Mouse (Mus musculus) adrenal gland (tissue): Measurements from ENCODE around the gene Igfals.

ENCODE experiments used
- intact Hi-C: fragments of 180-260 bp; cut with DNase I; formaldehyde crosslinking; loops from one replicate; pipeline ENCODE4 v1.15.1; 2025
- long read RNA-seq, 2 experiments: library from polyadenylated mRNA; unstranded; transcript quantifications; one replicate each; pipeline ENCODE4 v2.0.0; 2020; ENCODE audit warnings: borderline replicate concordance in 1 of 2; ENCODE audit not compliant: insufficient replicate concordance in 1 of 2

The Igfals gene
- long read RNA-seq, experiment 1 = 0 reads
- long read RNA-seq, experiment 2 = 0 reads

DNA sequence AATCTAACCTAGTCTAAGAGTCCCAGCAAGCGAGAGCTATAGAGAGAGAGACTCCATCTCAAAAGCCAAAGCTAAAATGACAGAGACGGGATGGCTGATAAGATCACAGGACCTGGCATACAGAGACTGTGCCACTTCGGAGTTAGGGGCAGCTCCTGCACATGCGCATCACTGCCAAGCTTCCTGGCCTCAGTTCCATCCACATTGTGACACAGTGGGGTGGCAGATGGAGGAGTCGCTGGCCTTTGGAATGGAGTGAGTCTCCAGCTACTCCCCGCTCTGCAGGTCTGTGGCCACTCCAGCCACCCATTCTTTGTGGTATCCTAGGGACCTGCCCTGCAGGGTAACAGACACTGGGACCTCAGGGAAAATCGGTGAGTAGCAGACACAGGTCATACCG, at the start of gene Igfals:
Gene Igfals, plus strand, starts transcription at position 222 of the 400 bp plus-strand sequence.
- intact Hi-C loops = no loop called here

DNA sequence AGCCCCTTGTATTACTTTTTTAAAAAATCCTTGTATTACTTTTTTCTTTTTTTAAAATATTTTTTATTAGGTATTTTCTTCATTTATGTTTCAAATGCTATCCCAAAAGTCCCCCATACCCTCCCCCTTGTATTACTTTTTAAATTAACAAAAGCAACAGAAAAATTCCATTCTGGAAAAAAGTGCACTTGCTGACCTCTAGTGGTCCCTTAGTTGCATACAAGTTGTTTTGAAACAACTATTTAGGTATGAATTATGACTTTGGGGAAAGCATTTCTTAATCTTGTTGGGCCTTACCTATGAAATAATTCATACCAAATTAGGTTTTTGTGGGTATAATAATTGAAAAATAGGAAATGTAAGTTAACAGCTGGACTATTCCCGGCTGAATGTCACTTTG, 48.3 kb upstream of the Igfals start:
- intact Hi-C loops = loop anchor here (2.0 kb wide), 1 partner anchor 71 kb away; no protein-coding TSS in a partner anchor

DNA sequence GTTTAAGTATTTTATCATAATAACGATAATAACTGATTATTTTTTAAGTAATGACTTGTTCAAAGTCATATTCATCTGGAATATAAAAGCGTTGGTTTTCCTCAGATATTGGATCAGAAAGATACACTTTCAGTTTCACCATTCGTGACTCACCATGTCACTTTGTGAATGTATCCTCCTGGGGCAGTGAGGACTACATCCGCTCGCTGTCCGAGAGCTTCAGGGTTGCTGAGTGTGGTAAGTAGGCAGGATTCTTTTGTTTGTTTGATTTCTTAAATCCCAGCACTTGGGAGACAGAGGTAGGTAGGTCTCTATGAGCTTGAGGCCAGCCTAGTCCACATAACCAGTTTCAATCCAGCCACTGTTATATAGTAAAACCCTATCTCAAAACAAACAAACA, 47.6 kb upstream of the Igfals start:
- intact Hi-C loops = loop anchor here (2.0 kb wide), 1 partner anchor 81 kb away; the partner anchor contains the start of gene Msrb1

DNA sequence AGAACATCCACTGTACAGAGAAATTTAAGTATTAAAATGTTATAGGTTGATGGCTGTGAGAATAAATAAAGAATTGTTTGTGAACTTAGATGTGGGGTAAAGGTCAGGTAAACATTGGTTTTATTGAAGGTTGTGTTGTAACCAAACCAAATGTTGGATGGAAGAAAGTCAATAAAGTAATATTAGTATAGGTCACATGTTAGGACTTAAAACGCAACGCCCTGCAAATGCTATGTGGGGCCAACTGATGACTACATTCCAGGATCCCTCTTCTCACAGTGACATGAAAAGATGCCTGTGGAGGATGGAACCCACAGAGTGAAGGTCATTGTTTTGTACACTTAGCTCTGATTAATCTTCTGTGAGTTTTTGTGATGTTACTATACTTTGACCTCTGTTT, 46.3 kb upstream of the Igfals start:
- intact Hi-C loops = loop anchor here (2.0 kb wide), 1 partner anchor 83 kb away; the partner anchor contains the start of gene Msrb1

DNA sequence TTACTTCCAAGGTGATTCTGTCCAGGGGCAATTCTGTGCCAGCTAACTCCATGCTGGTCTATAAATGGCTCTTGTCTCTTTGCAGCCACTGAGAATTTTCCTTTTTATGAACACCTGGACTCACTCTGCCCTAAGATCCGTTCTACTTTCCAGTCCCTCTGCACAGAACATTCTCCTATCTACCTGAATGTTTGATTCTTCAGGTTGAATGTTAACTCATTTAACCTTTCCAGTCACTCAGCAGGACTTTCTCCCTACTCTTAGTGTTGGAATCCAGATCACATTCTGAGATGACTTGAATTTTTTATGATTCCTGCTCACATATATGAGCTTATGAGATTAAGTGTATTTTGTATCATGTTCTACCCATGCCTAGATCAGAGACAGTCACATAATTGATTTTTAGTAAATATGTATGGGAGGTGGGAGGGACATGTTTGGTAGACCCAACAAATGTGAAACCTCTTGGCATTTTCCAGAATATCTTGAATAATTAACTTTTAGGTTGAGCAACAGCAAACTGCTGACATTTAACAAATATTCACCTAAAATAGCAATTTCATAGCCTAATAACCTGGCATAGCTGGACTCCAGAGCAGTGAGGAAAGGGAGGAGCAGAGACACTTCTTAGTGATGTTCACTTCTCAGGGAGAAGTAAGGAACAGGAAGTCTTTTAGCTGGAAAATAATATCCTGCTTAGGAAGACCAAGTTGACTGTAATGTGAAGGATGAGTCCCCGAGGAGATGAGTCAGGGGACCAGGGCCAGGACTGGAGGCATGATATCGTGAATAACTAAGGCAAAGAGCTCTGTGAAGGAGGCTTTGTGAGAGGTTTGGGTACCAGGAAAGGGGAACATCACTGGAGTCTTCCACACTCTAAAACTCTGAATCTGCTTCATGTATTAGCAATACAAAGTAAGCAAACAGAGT, 44.2 kb upstream of the Igfals start:
- intact Hi-C loops = no loop called here

DNA sequence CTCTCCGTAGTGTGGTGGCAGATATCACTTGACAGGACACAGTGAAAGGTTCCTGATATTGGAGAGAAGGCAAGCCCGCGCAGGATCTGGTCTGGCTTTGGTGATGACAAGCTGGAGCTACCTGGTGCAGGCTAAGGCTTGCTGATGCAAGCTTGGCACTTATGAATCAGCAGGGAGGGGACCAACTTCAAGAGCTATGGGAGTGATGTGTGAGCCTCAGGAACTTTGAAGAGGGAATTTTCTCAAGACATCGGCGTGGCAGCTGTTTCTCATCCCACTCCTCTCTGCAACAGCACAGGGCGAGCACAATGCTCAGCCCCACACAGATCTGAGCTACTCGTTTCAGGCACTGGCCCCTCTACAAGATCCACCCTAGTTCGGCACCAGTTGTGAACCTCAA, 26.0 kb upstream of the Igfals start, which contains the start of gene Hagh:
Gene Hagh, plus strand, starts transcription at position 302 of the 400 bp plus-strand sequence.
- intact Hi-C loops = loop anchor here (5.0 kb wide), 1 partner anchor 37 kb away; no protein-coding TSS in a partner anchor

DNA sequence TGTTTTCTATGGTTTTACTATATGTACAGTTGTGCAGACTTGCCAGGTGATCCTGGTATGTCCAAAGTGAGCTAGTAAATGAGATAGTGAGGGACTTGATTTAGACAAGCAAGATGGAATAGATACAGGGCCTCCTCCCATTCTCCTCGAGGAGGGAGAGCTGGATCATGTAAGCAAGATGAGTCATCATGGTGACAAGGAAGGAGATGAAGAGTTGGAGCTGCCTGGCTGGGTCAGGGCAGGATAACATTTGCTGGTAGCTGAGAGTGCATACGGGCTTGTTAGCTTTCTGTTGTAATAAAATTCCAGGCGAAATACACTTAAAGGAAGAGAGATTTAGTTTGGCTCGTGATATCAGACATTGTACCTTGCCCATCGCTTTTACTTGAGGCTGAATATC, 25.5 kb upstream of the Igfals start:
- intact Hi-C loops = loop anchor here (5.0 kb wide), 1 partner anchor 37 kb away; no protein-coding TSS in a partner anchor

DNA sequence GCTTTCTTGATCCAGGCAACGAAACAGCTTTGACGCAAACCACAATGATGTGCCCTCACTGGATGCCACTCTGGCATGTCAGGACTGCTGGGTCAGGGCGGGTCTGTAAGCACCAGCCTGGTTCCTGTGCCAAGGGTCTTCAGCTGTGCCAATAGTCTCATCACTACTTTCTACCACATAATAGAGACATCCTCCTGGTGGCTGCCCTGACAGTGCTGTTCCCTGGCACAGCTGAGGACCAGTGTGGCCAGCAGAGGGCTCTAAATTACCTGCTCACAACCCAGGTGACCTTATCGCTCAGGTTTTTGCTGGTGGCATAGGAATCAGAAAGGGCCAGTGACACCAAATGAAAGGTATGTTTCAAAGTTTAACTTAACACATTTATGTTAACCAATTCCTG, 24.7 kb upstream of the Igfals start:
- intact Hi-C loops = loop anchor here (5.0 kb wide), 1 partner anchor 36 kb away; no protein-coding TSS in a partner anchor

DNA sequence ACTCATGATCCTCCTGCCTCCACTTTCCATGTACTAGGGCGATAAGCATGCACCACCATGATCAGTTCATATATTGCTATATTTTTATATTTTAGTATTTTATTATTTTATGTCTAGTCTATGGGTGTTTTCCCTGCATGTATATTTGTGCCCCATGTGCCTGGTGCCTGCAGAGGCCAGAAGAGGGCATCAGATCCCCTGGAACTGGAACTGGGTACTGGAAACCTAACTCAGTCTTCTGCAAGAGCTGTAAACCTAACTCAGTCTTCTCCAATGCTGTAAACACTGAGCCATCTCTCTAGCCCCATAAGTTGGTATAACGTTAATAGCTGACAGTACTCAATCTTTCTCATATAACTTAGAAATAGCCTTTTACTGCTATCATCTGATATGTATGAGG, 23.2 kb upstream of the Igfals start:
- intact Hi-C loops = loop anchor here (5.0 kb wide), 1 partner anchor 35 kb away; no protein-coding TSS in a partner anchor

DNA sequence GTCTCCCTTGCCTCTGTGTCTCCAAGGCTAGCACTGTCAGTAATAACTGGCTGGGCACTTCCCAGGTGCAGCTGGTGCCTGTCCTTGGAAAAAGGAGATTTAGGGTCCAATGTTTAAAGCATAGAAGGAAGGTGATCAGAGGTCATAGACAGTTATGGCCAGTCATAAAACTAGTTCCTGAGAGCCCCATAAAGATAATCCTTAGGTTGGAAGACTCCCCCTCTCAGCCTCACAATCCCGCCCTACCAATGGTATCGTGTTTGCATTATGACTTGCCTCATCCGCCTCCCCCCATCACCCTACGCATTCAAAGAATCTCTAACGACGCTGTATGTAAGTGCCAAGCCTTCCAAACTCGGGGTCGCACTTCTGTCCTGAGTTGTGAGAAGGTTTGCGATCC, 21.3 kb upstream of the Igfals start:
- intact Hi-C loops = loop anchor here (5.0 kb wide), 1 partner anchor 33 kb away; no protein-coding TSS in a partner anchor

DNA sequence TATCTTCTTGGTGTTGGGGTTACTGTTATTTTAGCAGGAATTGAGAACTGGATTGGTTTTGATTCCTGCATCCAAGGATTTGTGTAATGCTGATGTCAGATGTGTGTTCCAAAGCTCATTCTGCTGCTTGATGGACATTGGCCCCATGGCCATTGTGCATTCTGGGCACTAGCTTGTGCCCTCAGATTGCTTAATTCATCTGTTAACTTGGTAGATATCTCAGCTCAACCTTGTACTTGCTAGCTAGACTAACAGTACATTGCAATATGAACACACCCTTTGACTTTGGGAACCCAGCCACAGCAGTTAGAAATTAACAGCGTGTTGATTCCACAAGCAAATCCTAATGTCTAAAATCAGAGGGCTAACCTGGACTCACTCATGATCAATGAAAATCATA, 18.4 kb upstream of the Igfals start:
- intact Hi-C loops = no loop called here

DNA sequence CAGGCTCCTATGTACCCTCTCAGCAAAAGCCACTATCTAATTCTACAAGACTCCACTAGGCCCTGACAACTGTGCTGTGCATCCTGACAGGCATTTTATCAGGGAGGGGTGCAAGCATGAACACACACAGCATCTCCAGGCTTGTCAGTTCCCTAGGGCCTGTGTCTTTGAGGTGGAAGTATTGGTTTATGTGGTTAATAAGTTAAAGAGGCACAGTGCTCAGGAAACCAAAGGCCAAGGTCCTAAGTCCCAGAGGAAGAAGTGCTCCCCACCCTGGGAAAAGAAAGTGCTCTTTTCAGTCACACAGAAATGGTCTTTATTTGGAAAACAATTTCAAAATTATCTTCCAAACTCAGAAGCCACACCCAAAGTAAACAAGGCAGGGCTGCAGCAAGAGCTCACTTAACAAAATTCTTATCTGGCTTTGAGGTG, 17.2 kb upstream of the Igfals start:
- intact Hi-C loops = no loop called here

DNA sequence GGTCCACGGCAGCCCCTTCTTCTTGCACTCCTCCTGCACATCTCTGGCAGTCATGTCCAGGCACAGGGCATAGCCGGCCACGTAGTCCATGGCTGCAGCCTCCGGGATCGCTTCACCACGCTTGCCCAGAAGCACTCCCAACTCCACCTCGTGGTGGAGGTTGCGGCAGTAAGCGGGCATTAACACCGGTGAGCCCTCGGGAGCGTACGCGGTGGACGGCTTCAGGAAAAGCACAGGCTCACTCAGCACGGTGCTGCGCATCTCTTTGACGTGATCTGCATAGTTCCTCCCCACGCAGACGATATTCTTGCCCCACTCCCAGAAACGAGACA, 16.1 kb upstream of the Igfals start:
- intact Hi-C loops = loop anchor here (5.0 kb wide), 1 partner anchor 38 kb away; the partner anchor contains the start of genes Nubp2 and Spsb3

DNA sequence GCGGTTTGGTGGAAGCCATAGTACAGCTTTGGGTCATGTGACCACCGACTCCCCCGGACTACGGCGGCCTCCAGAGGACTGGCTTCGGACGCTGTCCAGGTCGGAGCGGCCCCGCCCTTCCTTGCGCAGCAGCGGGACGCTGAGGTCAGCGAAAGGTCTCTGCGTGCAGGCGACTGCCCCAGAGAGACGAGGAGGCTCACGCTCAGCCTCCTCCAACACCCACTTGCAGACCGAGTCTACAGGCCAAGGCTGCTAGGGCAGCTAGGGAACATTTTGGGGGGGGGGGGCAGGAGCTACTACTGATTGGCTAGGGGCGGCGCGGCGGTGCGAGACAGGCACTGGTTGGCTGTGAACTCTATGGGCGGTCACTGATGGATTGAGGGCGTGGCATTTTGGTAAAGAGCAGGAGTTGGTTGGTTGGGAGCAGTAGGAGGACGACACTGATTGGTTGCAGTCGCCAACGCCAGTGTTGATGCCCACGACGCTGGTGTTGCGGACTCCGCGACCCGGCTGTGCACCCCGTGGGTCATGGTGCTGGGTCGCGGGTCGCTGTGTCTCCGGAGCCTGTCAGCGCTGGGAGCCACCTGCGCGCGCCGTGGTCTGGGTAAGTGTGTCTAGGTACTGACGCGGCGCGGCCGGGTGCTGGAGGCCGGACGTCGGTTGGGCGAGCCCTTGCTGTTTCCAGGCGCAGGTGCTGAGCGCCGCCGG, 15.6 kb upstream of the Igfals start, which contains the start of gene Fahd1:
Gene Fahd1, minus strand, starts transcription at position 300 of the 708 bp plus-strand sequence.
- intact Hi-C loops = loop anchor here (5.0 kb wide), 1 partner anchor 37 kb away; the partner anchor contains the start of genes Nubp2 and Spsb3

DNA sequence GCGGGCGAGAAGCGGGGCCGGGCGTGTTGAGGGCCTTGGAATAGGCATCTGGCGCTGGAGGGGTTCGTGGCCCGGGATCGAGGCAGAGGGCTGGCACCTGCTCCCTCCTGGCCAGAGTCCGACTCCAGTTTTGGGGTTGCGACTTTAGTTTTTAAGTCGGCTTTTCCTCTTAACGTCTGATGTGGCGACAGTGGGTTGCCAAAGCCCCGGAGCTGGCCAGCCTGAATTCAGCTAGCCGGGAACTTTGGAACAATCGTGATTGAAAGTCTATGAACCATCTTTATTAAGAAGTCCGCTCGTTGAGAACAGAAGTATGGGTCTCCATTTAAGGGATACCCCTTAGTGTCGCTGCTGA, 15.0 kb upstream of the Igfals start:
- intact Hi-C loops = loop anchor here (5.0 kb wide), 1 partner anchor 37 kb away; the partner anchor contains the start of genes Nubp2 and Spsb3

DNA sequence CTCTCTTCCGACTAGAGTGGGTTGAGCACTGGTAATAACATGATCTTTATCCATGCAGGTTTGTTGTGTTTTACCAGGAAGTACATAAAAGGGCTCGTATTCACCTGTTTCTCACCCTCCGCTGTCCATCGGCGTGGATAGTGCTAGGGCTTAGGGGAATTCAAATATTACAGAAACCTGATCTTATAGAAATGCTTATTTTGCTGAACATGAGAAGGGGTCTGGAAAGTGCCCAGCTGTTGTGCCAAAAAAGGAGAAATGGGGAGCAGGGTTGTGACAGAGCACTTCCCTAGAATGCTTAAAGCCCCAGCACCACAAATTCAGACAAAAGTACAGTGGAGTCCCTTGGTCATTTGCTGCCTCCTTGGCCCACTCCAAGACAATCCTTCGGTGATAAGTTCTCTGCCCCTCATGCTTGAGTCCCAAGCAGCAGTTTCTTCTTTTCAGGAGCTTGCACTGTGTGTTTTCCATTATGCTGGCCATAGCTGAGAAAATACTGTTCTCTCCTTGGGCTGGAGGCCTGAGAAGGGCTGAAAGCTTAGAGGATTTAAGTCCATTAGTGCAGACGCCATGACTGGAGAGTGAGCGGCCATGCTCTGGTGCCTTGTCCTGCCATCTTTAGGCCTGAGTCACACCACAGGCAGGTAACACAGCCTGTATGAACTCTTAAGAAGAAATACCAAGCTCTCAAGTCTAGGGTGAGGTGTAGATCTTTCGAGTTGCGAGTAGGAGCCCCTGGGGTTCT, 14.2 kb upstream of the Igfals start:
- intact Hi-C loops = loop anchor here (5.0 kb wide), 1 partner anchor 36 kb away; the partner anchor contains the start of genes Nubp2 and Spsb3

DNA sequence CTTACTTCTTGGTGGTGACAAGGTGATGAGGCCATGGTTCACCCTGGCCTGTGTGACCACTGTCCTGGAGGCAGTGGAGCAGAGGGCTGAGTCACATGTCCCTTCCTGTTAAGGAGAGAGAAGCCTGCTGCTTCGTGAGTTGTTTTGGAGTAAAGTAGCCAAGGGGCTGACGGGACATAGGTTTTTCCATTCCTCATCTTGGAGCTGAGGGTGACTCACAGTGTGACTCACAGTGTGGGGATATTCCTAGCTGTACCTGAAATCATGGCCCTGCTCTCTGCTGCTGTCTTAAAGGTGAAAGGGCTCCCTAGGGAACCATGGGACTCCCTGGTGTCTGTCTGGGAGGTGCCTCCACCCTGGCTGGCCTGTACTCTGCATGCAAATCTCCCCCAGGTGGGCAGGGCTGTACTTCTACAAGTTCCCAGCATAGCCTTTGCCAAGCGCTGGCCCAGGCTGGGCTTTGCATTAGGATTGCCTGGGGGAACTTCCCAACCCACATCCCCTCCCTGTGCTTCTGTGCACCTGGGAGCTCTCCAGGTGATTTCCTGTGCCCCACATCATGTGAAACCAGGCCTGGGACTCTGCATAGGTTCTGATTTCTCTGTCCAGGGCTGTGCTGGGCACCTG, 9.8 kb upstream of the Igfals start:
- intact Hi-C loops = no loop called here

DNA sequence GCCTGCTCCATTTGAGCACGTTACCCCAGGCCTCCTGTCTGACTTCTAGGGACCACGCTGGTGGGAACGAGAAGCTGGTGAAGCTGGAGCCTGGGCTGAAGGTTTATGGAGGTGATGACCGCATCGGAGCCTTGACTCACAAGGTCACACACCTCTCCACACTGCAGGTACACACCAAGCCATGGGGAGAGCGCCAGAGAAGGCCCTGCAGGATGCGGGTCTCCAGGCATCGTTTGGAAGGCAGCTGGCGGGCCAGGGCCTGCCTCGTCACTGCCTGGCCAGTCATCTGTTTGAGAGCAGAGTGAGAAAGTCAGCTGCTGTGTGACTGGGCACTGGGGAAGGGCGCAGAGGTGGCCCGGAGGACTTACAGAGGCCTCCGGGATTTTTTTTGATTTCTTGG, 9.2 kb upstream of the Igfals start:
- intact Hi-C loops = no loop called here

DNA sequence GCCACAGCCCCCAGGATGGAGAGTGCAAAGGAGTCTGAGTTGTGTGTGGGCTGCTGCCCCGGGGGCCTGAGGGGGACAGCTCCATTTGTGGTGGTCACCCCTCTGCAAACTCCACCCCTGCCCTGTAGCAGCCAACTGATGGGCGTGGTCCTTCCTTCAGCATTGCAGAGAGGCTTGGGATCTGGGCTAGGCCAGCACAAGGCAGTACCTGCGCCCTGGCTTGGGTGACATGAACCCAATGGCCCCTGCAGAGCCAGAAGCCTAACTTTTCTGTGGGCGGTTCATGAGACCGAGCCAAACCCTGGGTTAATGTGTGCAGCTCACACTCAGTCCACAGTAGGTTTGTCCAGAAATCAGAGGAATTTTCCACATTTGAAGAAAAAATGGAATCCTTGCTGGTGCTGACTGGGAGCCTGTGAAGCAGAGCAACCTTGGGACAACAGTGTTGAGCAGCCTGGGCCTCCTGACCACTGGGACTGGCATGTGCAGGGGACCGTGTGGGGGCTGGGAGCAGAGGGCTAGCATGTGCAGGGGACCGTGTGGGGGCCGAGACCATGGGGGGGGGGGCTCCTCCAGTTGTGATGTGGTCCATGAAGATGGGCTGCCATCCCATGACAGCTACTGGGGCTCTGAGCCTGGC, 7.8 kb upstream of the Igfals start:
- intact Hi-C loops = no loop called here

DNA sequence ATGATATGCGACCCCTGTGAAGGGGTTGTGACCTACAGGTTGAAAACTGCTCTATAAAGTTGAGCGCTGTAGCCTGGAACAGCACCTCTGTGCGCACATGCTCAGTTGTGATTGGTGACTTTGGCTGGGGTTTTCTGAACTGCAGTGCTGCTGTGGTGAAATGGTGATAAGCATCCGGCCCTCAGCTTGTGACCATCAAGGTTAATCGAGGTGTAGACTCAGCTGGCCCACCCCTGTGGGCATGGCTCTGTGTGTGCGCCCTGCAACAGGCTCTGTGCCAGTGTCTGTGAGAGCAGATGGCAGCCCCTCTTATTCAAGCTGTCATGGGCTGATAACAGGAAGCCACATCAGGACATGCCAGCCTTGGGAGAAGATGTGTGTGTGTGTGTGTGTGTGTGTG, 6.8 kb upstream of the Igfals start:
- intact Hi-C loops = no loop called here
